Mouse (Mus musculus) cerebellum, adult (tissue): ENCODE measurements around the gene Sco1.
"Not testable (repeated sequence)": the region's sequence is repeated elsewhere in the genome, so short reads cannot be mapped to it uniquely, and the experiment has no call there.

Source experiments
- ATAC-seq: cut with Nextera tagmentation; 2 replicates; pipeline ENCODE4 v1.9.2; 2017; ENCODE audit warnings: mild to moderate bottlenecking, moderate library complexity, mixed read lengths; ENCODE audit not compliant: insufficient number of reproducible peaks, low FRiP score, low TSS enrichment

Sco1 gene

GRCm38 (mm10) chr11:67052321-67052952, at the start of gene Sco1, which contains the start of gene Adprm:
TSS of gene Sco1 (plus strand) at chr11:67052670.
TSS of gene Adprm (minus strand) at chr11:67052594.
- peak; percentile 98 for ATAC-seq

GRCm38 (mm10) chr11:67002911-67003310, 49.6 kb upstream of the Sco1 start:
- ATAC-seq = no peak

- ATAC-seq = no peak
Measured at GRCm38 (mm10) chr11:67007961-67008360, 44.5 kb upstream of the Sco1 start.

- ATAC-seq = no peak
Measured at GRCm38 (mm10) chr11:67008528-67008927, 43.9 kb upstream of the Sco1 start.

GRCm38 (mm10) chr11:67010430-67010829, 42.0 kb upstream of the Sco1 start:
- ATAC-seq = 0 out of 2 replicates have a peak, but pooled peaks have one; percentile 66

GRCm38 (mm10) chr11:67011635-67012034, 40.8 kb upstream of the Sco1 start:
- no peak for ATAC-seq

- no peak for ATAC-seq
Measured at GRCm38 (mm10) chr11:67017801-67018591, 34.5 kb upstream of the Sco1 start.

- no peak for ATAC-seq
Measured at GRCm38 (mm10) chr11:67019711-67020475, 32.6 kb upstream of the Sco1 start.

- no peak for ATAC-seq
Measured at GRCm38 (mm10) chr11:67020948-67021347, 31.5 kb upstream of the Sco1 start.

- no peak for ATAC-seq
Measured at GRCm38 (mm10) chr11:67022354-67023115, 29.9 kb upstream of the Sco1 start.

- not testable (repeated sequence) for ATAC-seq
Measured at GRCm38 (mm10) chr11:67023191-67023590, 29.3 kb upstream of the Sco1 start.

- no peak for ATAC-seq
Measured at GRCm38 (mm10) chr11:67023802-67024340, 28.6 kb upstream of the Sco1 start.

- peak; percentile 93 for ATAC-seq
Measured at GRCm38 (mm10) chr11:67024867-67025477, 27.5 kb upstream of the Sco1 start, which contains the start of gene Tmem220. TSS of gene Tmem220 (plus strand) at chr11:67025154.

GRCm38 (mm10) chr11:67030904-67031602, 21.4 kb upstream of the Sco1 start:
- ATAC-seq = no peak

GRCm38 (mm10) chr11:67031603-67031915, 20.9 kb upstream of the Sco1 start:
- no peak for ATAC-seq

- ATAC-seq = no peak
Measured at GRCm38 (mm10) chr11:67034775-67035485, 17.5 kb upstream of the Sco1 start.

GRCm38 (mm10) chr11:67036229-67036628, 16.2 kb upstream of the Sco1 start:
- no peak for ATAC-seq

GRCm38 (mm10) chr11:67036892-67037291, 15.6 kb upstream of the Sco1 start:
- ATAC-seq = no peak
